Mouse (Mus musculus) forebrain, postnatal 0 days (tissue): ENCODE results near the gene BC025920. TPM values are rescaled to one million over a fixed set of nuclear protein-coding genes. Genes with fewer than 3 reads are reported as not detected.

Source experiments
- ATAC-seq: fragments of 200-750 bp; cut with Nextera tagmentation; 2 replicates; pipeline ENCODE4 v1.8.0; 2017; ENCODE audit warnings: mild to moderate bottlenecking, moderate library complexity
- DNase-seq: peaks from one replicate; pipeline ENCODE4 v3.0.0-alpha.2; 2015
- H3K27ac ChIP-seq: fragments of 300-500 bp; sonication (generic); 2 replicates; pipeline ENCODE4 v1.5.1; 2014; ENCODE audit warnings: low read depth, mild to moderate bottlenecking, antibody characterized with exemption, low read length, moderate library complexity, mixed read lengths
- H3K27me3 ChIP-seq: fragments of 300-500 bp; sonication (generic); 2 replicates; pipeline ENCODE4 v1.6.1; 2014; ENCODE audit warnings: mild to moderate bottlenecking, low read length, mixed read lengths; ENCODE audit not compliant: insufficient read depth
- H3K36me3 ChIP-seq: fragments of 300-500 bp; sonication (generic); 2 replicates; pipeline ENCODE4 v1.6.1; 2014; ENCODE audit warnings: mild to moderate bottlenecking, moderate library complexity; ENCODE audit not compliant: insufficient read depth
- H3K4me1 ChIP-seq: fragments of 300-500 bp; sonication (generic); 2 replicates; pipeline ENCODE4 v1.6.1; 2014; ENCODE audit warnings: antibody characterized with exemption; ENCODE audit not compliant: insufficient read depth
- H3K4me2 ChIP-seq: fragments of 300-500 bp; sonication (generic); 2 replicates; pipeline ENCODE4 v1.6.1; 2014; ENCODE audit warnings: low read depth, mild to moderate bottlenecking, moderate library complexity
- H3K4me3 ChIP-seq: fragments of 300-500 bp; sonication (generic); 2 replicates; pipeline ENCODE4 v1.5.1; 2014; ENCODE audit warnings: low read depth, low read length, mixed read lengths
- H3K9ac ChIP-seq: fragments of 300-500 bp; sonication (generic); 2 replicates; pipeline ENCODE4 v1.6.1; 2014; ENCODE audit warnings: mild to moderate bottlenecking
- H3K9me3 ChIP-seq: fragments of 300-500 bp; sonication (generic); 2 replicates; pipeline ENCODE4 v1.6.1; 2016; ENCODE audit warnings: low read length
- CTCF ChIP-seq: sonication (generic); IDR thresholded peaks from 2 replicates; pipeline ENCODE4 v1.5.1; 2016; ENCODE audit warnings: antibody characterized with exemption, control low read depth, low read depth
- WGBS: fragments of 180-500 bp; shearing (Covaris S2); extraction: QIAGEN DNeasy Blood & Tissue Kit; methylation state at CpG from one replicate; pipeline ENCODE4 v1.1.7; 2014; 5-methylcytosine and 5-hydroxymethylcytosine counted together
- polyA plus RNA-seq: library from polyadenylated mRNA; unstranded; fragments of >200 nt; fragmentation: Nextera tagmentation; extraction: Ambion mirVana; gene quantifications from 2 replicates; pipeline ENCODE4 v1.2.1, GENCODE M21; 2015
- total RNA-seq: library from RNA; depleted of rRNA; stranded (reverse); fragments of >200 nt; gene quantifications from 2 replicates; pipeline ENCODE4 v1.2.3, GENCODE M21; 2014

BC025920 gene
- total and polyA plus RNA-seq, 2 experiments from 2014 or later: 1.4 to 4.7 TPM

- TF ChIP-seq CTCF: no peak
- Histone ChIP-seq H3K9ac (peak within 1 kb of the TSS; percentile 62), H3K4me1 (peaks cover 22% of the 10 kb centered on the region), H3K4me3 (peak within 1 kb of the TSS; percentile 60), H3K36me3 (no peaks in the 10 kb centered on the region), H3K27ac (no peak within 1 kb of the TSS), H3K9me3 (no peaks in the 10 kb centered on the region), H3K4me2 (peak within 1 kb of the TSS; percentile 74), H3K27me3 (peaks cover 15% of the 10 kb centered on the region)
- ATAC-seq: no peak
- no peak for DNase-seq
- WGBS: 16% methylated on average over 10 of the region's 10 CpGs
These were observed 31.7 kb upstream of the BC025920 start, which contains the start of gene Tle2 for GRCm38 (mm10) chr10:81574081-81575056. TSS of gene Tle2 (plus strand) at chr10:81574561.

- WGBS: under 1% methylated on average over 26 of the region's 30 CpGs
- DNase-seq (no peak), ATAC-seq (no peak)
- H3K9ac ChIP-seq: peak overlapping the region; percentile 62
- TF ChIP-seq CTCF: no peak
- H3K4me3 ChIP-seq: peak overlapping the region; percentile 60
- peaks cover 20% of the 10 kb centered on the region for H3K4me1 ChIP-seq
- H3K27me3 ChIP-seq: peaks cover 15% of the 10 kb centered on the region
- peak overlapping the region; percentile 74 for H3K4me2 ChIP-seq
- no peaks in the 10 kb centered on the region for H3K36me3 ChIP-seq
- H3K27ac ChIP-seq: no peak overlapping the region
- H3K9me3 ChIP-seq: no peaks in the 10 kb centered on the region
These were observed 30.9 kb upstream of the BC025920 start for GRCm38 (mm10) chr10:81575208-81575631.

- H3K4me1 ChIP-seq: peaks cover 15% of the 10 kb centered on the region
- H3K27me3 ChIP-seq: peaks cover 15% of the 10 kb centered on the region
- DNase-seq: no peak
These were observed 30.4 kb upstream of the BC025920 start for GRCm38 (mm10) chr10:81575695-81576094.

GRCm38 (mm10) chr10:81579967-81580366 is 26.1 kb upstream of the BC025920 start:
- no peak for ATAC-seq
- H3K27me3 ChIP-seq: peaks cover 8% of the 10 kb centered on the region
- WGBS: 60% methylated on average over 3 of the region's 4 CpGs
- no peak overlapping the region for H3K4me2 ChIP-seq
- TF ChIP-seq CTCF: no peak
- H3K9me3 ChIP-seq: no peaks in the 10 kb centered on the region
- H3K4me3 ChIP-seq: no peak overlapping the region
- H3K9ac ChIP-seq: no peak overlapping the region
- no peak for DNase-seq
- H3K36me3 ChIP-seq: 0 out of 2 replicates have a peak, but pooled peaks cover 5% of the 10 kb centered on the region
- H3K27ac ChIP-seq: no peak overlapping the region
- H3K4me1 ChIP-seq: peaks cover 7% of the 10 kb centered on the region; the same call in 1 of the 2 replicates

More at GRCm38 (mm10) chr10:81575695-81576094, 30.4 kb upstream of the BC025920 start:
- ATAC-seq: no peak
- H3K27ac ChIP-seq: no peak overlapping the region
- H3K9ac ChIP-seq: peak overlapping the region; percentile 62
- H3K4me3 ChIP-seq: peak overlapping the region; percentile 60
- no peaks in the 10 kb centered on the region for H3K36me3 ChIP-seq
- no peaks in the 10 kb centered on the region for H3K9me3 ChIP-seq
- H3K4me2 ChIP-seq: peak overlapping the region; percentile 74
- WGBS: 5% methylated on average over 6 of the region's 6 CpGs
- no peak for TF ChIP-seq CTCF

- Histone ChIP-seq H3K27me3 (peaks cover 8% of the 10 kb centered on the region), H3K9ac (no peak overlapping the region), H3K4me1 (peaks cover 5% of the 10 kb centered on the region; the same call in 1 of the 2 replicates), H3K27ac (no peak overlapping the region), H3K9me3 (no peaks in the 10 kb centered on the region), H3K36me3 (0 out of 2 replicates have a peak, but pooled peaks cover 5% of the 10 kb centered on the region), H3K4me3 (no peak overlapping the region), H3K4me2 (no peak overlapping the region)
- ATAC-seq (peak; percentile 18; the same call in 1 of the 2 replicates), DNase-seq (no peak)
- TF ChIP-seq CTCF: peak; percentile 38
- WGBS: 60% methylated on average over 25 of the region's 25 CpGs
These were observed 25.5 kb upstream of the BC025920 start for GRCm38 (mm10) chr10:81580441-81581070.

- no peak overlapping the region for H3K9ac ChIP-seq
- H3K27ac ChIP-seq: no peak overlapping the region
- H3K36me3 ChIP-seq: peaks cover 14% of the 10 kb centered on the region; the same call in 1 of the 2 replicates
- no peaks in the 10 kb centered on the region for H3K27me3 ChIP-seq
- TF ChIP-seq CTCF: no peak
- no peak overlapping the region for H3K4me2 ChIP-seq
- 52% methylated on average over 6 of the region's 6 CpGs for WGBS
- no peak for DNase-seq
- H3K4me1 ChIP-seq: no peaks in the 10 kb centered on the region
- no peaks in the 10 kb centered on the region for H3K9me3 ChIP-seq
- no peak for ATAC-seq
- H3K4me3 ChIP-seq: no peak overlapping the region
These were observed 22.7 kb upstream of the BC025920 start for GRCm38 (mm10) chr10:81583347-81583746.

GRCm38 (mm10) chr10:81588739-81589138 is 17.3 kb upstream of the BC025920 start:
- H3K27me3 ChIP-seq: peaks cover 9% of the 10 kb centered on the region

More at GRCm38 (mm10) chr10:81588739-81589138, 17.3 kb upstream of the BC025920 start:
- ATAC-seq: no peak
- 57% methylated on average over 7 of the region's 7 CpGs for WGBS
- Histone ChIP-seq H3K4me3 (no peak overlapping the region), H3K4me1 (no peaks in the 10 kb centered on the region), H3K9me3 (no peaks in the 10 kb centered on the region), H3K27ac (no peak overlapping the region), H3K9ac (no peak overlapping the region), H3K4me2 (no peak overlapping the region), H3K36me3 (peaks cover 12% of the 10 kb centered on the region; the same call in 1 of the 2 replicates)
- no peak for DNase-seq
- no peak for TF ChIP-seq CTCF
